Mouse (Mus musculus) urinary bladder, postnatal 25 days (tissue): ENCODE measurements around the gene Zfp146.
A peak's percentile ranks its signal among the peaks of the same experiment; 100 is the strongest.
"Not testable (repeated sequence)": the region's sequence is repeated elsewhere in the genome, so short reads cannot be mapped to it uniquely, and the experiment has no call there.

Experiments
- DNase-seq: peaks from one replicate; pipeline ENCODE4 v3.0.0; 2022; ENCODE audit warnings: low spot score

Gene Zfp146

DNA sequence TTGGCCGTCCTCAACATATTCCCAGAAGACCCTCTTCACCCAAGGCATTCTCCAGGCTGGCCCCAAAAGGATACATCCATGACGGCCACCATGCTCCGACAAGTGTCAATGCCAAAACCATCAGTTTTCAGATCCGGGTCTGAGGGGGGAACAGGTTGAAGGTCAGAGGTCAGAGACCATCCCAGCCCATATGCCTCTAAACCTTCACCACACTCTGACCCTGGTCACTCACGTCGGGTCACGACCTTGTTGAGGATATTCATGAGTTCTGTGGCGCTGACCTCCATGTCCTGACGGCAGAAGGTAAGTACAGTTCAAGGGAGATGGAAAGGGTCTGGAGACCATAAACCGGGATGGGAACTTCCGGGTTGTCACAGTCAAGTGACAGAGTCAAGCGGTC is 22.5 kb upstream of the Zfp146 start:
- DNase-seq: no peak

- DNase-seq: no peak
Observed at GRCm38 (mm10) chr7:30189116-30189491, 19.6 kb upstream of the Zfp146 start.

GRCm38 (mm10) chr7:30188344-30189115 is 19.0 kb upstream of the Zfp146 start:
- no peak for DNase-seq

GRCm38 (mm10) chr7:30184641-30185348 is 15.2 kb upstream of the Zfp146 start:
- DNase-seq: no peak

DNA sequence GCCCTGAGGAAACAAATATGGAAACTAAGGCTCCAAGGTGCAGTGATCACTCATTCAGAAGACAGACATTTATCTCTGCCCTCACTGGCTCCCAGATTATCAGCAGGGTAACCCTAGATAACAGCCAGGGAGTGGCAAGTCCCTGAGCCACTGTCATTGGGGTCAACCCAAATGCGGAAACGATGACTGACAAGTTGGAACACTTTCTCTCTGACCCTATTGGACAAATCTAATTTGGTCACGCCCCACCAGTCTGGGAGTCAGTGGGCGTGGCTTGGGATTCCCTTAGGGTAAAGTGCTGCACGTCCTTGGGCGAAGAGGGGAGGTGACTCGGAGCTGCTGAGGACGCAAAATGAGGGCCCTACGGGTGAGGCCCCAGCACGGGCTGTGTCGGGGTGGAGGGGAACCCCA is 14.3 kb upstream of the Zfp146 start, which contains the start of gene Cox7a1:
Gene Cox7a1 (plus strand): TSS at position 266 of the 411 bp plus-strand sequence.
- DNase-seq: peak; percentile 79

- DNase-seq: not testable (repeated sequence)
Observed at GRCm38 (mm10) chr7:30183189-30183588, 13.6 kb upstream of the Zfp146 start.

- not testable (repeated sequence) for DNase-seq
Observed at GRCm38 (mm10) chr7:30181929-30182328, 12.4 kb upstream of the Zfp146 start.

DNA sequence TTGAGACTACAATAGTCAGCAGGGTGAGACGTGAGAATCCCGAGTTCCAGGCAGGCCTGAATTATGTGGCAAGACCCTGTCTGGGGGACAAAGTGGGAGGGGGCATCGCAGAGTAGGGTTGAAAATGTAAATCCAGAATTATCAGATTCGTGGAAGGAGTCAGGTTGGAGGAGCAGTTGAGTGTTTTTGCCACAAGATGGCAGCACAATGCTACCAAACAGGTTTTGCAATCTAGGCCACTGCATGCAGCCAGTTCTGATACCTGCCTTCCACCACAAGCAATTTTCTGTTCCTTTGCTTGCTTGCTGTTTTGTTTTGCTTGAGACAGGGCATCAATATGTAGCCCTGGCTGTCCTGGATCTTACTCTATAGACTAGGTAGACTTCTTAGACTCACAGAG is 11.8 kb upstream of the Zfp146 start:
- peak; percentile 66 for DNase-seq

DNA sequence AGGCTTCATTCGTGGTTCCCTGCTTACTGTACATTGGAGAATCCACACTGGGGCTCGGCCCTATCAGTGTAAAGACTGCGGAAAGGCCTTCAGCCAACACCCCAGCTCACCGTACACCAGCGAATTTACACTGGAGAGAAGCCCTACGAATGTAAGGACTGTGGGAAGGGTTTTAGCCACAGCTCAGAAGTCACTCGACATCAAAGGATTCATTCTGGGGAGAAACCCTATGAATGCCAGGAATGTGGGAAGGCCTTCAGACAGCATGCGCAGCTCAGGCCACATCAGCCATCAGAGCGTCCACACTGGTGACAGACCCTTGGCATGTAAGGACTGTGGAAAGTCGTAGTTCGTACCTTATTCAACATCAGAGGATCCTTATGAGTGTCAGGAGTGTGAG is 8.7 kb upstream of the Zfp146 start:
- no peak for DNase-seq

DNA sequence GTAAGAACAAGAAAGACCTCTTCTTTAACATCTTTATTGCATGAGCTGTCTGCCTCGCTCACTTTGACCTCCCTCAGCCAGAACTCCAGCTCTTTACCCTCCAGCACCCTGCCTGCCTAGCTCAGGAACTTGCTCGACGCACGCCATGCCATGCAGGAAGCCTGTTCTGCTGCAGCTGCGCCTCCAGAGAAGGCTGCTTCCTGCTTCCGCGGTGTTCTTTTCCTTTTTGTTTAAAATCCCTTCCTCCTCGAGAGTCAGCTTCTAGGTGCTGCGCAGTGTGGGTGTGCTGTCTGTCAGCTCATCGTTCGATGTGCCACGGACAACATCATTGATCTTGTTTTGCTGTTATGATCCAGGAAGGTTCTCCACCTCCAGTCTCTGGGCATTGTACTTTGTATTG is 6.9 kb upstream of the Zfp146 start:
- no peak for DNase-seq

GRCm38 (mm10) chr7:30170283-30170951 is 867 bp upstream of the Zfp146 start:
- no peak for DNase-seq

GRCm38 (mm10) chr7:30168914-30169582 is 502 bp downstream of the Zfp146 start:
- no peak for DNase-seq

DNA sequence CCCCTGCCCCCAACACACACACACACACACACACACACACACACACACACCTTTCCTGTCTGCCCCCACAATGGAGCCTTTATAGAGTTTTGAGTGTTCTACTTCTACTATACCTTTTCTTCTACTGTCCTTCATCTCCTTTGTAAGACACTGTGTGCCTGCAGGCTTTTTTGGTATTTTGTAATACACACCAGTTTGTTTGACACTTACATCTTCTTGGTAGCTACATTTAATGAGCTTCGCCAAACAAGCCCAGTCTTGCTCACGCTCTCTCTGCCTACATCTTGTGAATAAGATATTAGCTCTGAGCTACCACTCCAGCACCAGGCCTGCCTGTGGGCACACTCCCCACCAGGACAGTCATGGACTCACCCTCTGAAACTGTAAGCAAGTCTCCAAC is 4.8 kb downstream of the Zfp146 start:
- DNase-seq: no peak

DNA sequence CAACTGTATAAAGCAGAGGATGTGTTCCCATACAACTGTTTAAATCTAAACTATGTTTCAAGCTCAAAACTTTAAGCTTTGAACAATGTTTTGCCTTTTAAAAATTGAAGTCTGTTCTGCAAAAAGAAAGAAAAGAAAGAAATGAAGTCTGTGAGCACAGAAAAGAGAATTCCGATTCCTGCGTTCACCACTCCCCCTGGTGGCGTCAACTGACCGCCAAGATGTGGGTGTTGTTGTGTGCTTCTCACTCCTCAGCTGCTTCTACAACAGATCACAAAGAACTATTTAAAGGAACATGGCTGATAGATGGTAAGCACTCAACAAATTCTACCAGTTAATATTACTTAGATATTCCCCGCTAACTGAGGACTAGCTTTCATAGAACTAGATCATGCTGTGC is 6.4 kb downstream of the Zfp146 start:
- no peak for DNase-seq

GRCm38 (mm10) chr7:30155507-30155906 is 14.0 kb downstream of the Zfp146 start:
- no peak for DNase-seq

GRCm38 (mm10) chr7:30154040-30154439 is 15.5 kb downstream of the Zfp146 start:
- no peak for DNase-seq

DNA sequence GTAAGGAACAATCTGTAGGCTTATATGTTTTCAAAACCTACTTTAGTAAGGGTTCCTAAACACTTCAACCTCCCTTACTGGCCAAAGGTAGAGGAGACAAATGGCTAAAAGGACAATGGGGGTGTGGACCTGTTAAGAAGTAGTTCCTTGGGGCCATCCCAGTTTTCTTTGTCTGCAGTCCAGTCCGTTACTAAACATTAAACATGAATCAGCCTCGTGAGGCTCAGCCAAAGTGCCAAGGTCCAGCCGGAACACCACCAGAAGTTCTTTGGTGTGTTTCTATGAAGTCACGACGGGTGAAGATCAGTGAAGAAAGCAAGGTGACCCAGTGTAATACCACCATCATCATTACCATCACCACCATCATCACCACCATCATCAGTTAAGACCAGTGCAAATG is 22.5 kb downstream of the Zfp146 start:
- DNase-seq: no peak

- DNase-seq: peak; percentile 24
Observed at GRCm38 (mm10) chr7:30143555-30144209, 25.9 kb downstream of the Zfp146 start.

DNA sequence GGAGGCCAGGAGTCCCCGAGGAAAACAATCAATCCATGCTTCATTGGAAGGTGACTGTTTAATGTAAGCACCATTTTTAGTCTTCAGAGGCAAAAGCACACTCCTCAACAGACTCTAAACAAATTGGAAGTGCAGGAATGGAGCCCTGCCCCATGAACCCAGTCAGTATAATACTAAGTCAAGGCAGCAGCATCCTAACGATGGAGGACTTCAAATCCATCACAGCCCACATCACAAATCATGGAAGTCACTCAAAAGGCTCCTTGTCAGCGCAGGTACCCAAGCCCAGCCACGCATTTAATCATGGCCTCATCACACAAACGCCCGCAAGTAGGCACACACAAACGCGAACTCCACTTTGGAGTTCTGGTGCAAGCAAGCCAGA is 26.4 kb downstream of the Zfp146 start:
- DNase-seq: no peak

- DNase-seq: no peak
Observed at GRCm38 (mm10) chr7:30136826-30137225, 32.7 kb downstream of the Zfp146 start.

DNA sequence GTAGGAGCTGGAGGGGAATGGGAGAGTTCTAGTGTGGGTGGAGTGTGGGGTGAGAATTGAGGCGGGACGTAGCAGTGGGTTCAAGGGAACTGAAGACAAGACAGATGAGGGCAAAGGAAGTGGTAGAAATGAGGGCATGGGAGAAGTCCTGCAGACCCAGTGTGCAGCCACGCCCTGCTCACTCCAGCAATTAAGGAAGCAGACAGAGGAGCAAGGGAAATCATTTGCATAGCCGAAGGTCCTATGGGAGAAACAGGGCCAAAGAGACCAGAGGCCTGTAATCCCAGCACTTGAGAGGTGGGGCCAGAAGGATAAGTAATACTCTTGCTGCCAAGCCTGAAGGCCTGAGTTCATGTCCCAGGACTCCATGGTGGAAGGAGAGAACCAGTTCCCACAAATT is 37.2 kb downstream of the Zfp146 start:
- DNase-seq: no peak

- DNase-seq: no peak
Observed at GRCm38 (mm10) chr7:30129900-30130299, 39.6 kb downstream of the Zfp146 start.
